Mouse (Mus musculus) Muller cell, postnatal 12 days (primary cell): ENCODE results near the gene Pcx.
A peak's percentile ranks its signal among the peaks of the same experiment; 100 is the strongest.

Experiments
- DNase-seq: peaks from one replicate; pipeline ENCODE4 v3.0.0-alpha.2; 2015; ENCODE audit errors: inconsistent ontology term

The Pcx gene

GRCm38 (mm10) chr19:4496535-4497262, 13.6 kb upstream of the Pcx start:
- DNase-seq = no peak

GRCm38 (mm10) chr19:4497263-4497973, 12.9 kb upstream of the Pcx start:
- DNase-seq = peak; percentile 87

GRCm38 (mm10) chr19:4498062-4498933, 12.0 kb upstream of the Pcx start, which contains the start of gene 2010003K11Rik:
Gene 2010003K11Rik (minus strand): TSS chr19:4498583.
- no peak for DNase-seq

- no peak for DNase-seq
These were observed 7.6 kb upstream of the Pcx start for GRCm38 (mm10) chr19:4502701-4503100.

GRCm38 (mm10) chr19:4504830-4505229, 5.4 kb upstream of the Pcx start:
- DNase-seq = no peak

- DNase-seq = no peak
These were observed 2.5 kb upstream of the Pcx start for GRCm38 (mm10) chr19:4507746-4508145.

GRCm38 (mm10) chr19:4511116-4511841, 1.0 kb downstream of the Pcx start:
- DNase-seq = no peak

GRCm38 (mm10) chr19:4513236-4513858, 3.1 kb downstream of the Pcx start:
- DNase-seq = no peak

GRCm38 (mm10) chr19:4515746-4516145, 5.5 kb downstream of the Pcx start:
- peak; percentile 52 for DNase-seq

- DNase-seq = no peak
These were observed 6.0 kb downstream of the Pcx start for GRCm38 (mm10) chr19:4516288-4516687.

- peak; percentile 51 for DNase-seq
These were observed 7.2 kb downstream of the Pcx start for GRCm38 (mm10) chr19:4517483-4517882.

GRCm38 (mm10) chr19:4521426-4522050, 11.3 kb downstream of the Pcx start:
- peak; percentile 66 for DNase-seq

- DNase-seq = no peak
These were observed 24.4 kb downstream of the Pcx start for GRCm38 (mm10) chr19:4534646-4535045.

GRCm38 (mm10) chr19:4535922-4536321, 25.6 kb downstream of the Pcx start:
- no peak for DNase-seq

- DNase-seq = no peak
These were observed 26.3 kb downstream of the Pcx start for GRCm38 (mm10) chr19:4536606-4537005.

- no peak for DNase-seq
These were observed 30.0 kb downstream of the Pcx start for GRCm38 (mm10) chr19:4540263-4540662.

GRCm38 (mm10) chr19:4540992-4541391, 30.7 kb downstream of the Pcx start:
- no peak for DNase-seq

GRCm38 (mm10) chr19:4542081-4542480, 31.8 kb downstream of the Pcx start:
- no peak for DNase-seq

- DNase-seq = no peak
These were observed 34.8 kb downstream of the Pcx start for GRCm38 (mm10) chr19:4545091-4545490.

GRCm38 (mm10) chr19:4545841-4546240, 35.6 kb downstream of the Pcx start:
- DNase-seq = no peak

GRCm38 (mm10) chr19:4547801-4548200, 37.5 kb downstream of the Pcx start:
- no peak for DNase-seq
